Mouse (Mus musculus): ENCODE data around the gene Fstl4.

DNA sequence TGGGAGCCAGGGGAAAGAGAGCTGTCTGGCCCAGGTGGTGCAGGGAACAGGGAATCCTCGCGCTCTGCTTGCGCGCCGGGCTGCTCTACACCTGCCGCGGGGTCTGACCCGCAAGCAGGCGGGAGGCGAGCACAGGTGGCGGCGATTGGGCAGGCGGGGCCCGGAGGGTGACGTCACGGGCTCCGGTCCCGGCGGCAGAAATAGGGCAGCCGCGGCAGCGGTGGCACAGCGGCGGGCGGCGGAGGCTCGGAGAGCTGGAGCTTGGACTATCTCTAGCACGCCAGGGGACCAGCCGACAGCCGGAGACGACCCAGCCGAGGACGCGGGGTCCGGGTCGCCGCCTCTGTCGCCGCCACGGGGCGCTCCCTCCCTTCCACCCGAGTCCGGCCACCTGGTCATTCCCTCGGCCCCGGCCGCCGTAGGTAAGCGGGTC lies at the start of gene Fstl4:
- TF ChIP-seq CTCF (IDR thresholded peaks at IDR 0.05; ENCODE audit: control insufficient read depth, insufficient read depth, insufficient read length): no peak
- no peak for TF ChIP-seq USF1 (IDR thresholded peaks at IDR 0.05; ENCODE audit: low read depth)
- no peak for TF ChIP-seq MYOD1 (IDR thresholded peaks at IDR 0.05; ENCODE audit: control insufficient read depth, insufficient read length, low read depth)
- no peak for TF ChIP-seq MAX (IDR thresholded peaks at IDR 0.05)
- TF ChIP-seq CEBPB (IDR thresholded peaks at IDR 0.05; ENCODE audit: low read depth): no peak
- no peak for TF ChIP-seq FOSL1 (IDR thresholded peaks at IDR 0.05; ENCODE audit: insufficient read depth, low read length, poor library complexity, severe bottlenecking)
- no peak for TF ChIP-seq MYOG (IDR thresholded peaks at IDR 0.05; ENCODE audit: control insufficient read depth, extremely low read depth, insufficient read length)
